Mouse (Mus musculus): ENCODE results near the gene Runx1.

- TF ChIP-seq GATA1 (IDR thresholded peaks at IDR 0.05; ENCODE audit: borderline replicate concordance, low read length) (no peak), FLI1 (IDR thresholded peaks at IDR 0.05; ENCODE audit: low read length) (no peak)
Observed at GRCm38 (mm10) chr16:92789840-92790239, 36.1 kb downstream of the Runx1 start.

Data from megakaryocyte, embryonic 14.5 days (primary cell).